Mouse (Mus musculus) lung, embryonic 14.5 days (tissue): ENCODE results near the gene Sema4a. TPM values are rescaled to one million over a fixed set of nuclear protein-coding genes. Genes with fewer than 3 reads are reported as not detected.

Source experiments
- ATAC-seq: fragments of 200-750 bp; cut with Nextera tagmentation; 2 replicates; pipeline ENCODE4 v1.8.0; 2017; ENCODE audit warnings: mild to moderate bottlenecking, moderate TSS enrichment, moderate library complexity; ENCODE audit not compliant: insufficient read depth
- DNase-seq: peaks from one replicate; pipeline ENCODE4 v3.0.0-alpha.2; 2015
- H3K27ac ChIP-seq: fragments of 300-500 bp; sonication (generic); 2 replicates; pipeline ENCODE4 v1.5.1; 2014; ENCODE audit warnings: low read depth, mild to moderate bottlenecking, moderate library complexity
- H3K27me3 ChIP-seq: fragments of 300-500 bp; sonication (generic); 2 replicates; pipeline ENCODE4 v1.6.1; 2014; ENCODE audit warnings: low read length, control low read depth; ENCODE audit not compliant: insufficient read depth
- H3K36me3 ChIP-seq: fragments of 300-500 bp; sonication (generic); 2 replicates; pipeline ENCODE4 v1.6.1; 2014; ENCODE audit warnings: control low read depth; ENCODE audit not compliant: insufficient read depth
- H3K4me1 ChIP-seq: fragments of 300-500 bp; sonication (generic); 2 replicates; pipeline ENCODE4 v1.6.1; 2014; ENCODE audit warnings: antibody characterized with exemption, control low read depth; ENCODE audit not compliant: insufficient read depth
- H3K4me2 ChIP-seq: fragments of 300-500 bp; sonication (generic); 2 replicates; pipeline ENCODE4 v1.6.1; 2014; ENCODE audit warnings: mild to moderate bottlenecking
- H3K4me3 ChIP-seq: fragments of 300-500 bp; sonication (generic); 2 replicates; pipeline ENCODE4 v1.5.1; 2014; ENCODE audit warnings: low read depth, low read length
- H3K9ac ChIP-seq: fragments of 300-500 bp; sonication (generic); 2 replicates; pipeline ENCODE4 v1.6.1; 2014
- H3K9me3 ChIP-seq: fragments of 300-500 bp; sonication (generic); 2 replicates; pipeline ENCODE4 v1.6.1; 2016; ENCODE audit warnings: low read depth, low read length, control low read depth
- CTCF ChIP-seq: IDR thresholded peaks from 2 replicates; pipeline ENCODE4 v1.5.1; 2016; ENCODE audit warnings: antibody characterized with exemption, low read depth
- WGBS: fragments of 180-500 bp; shearing (Covaris S2); extraction: QIAGEN DNeasy Blood & Tissue Kit; methylation state at CpG from one replicate; pipeline ENCODE4 v1.1.7; 2014; 5-methylcytosine and 5-hydroxymethylcytosine counted together
- polyA plus RNA-seq: library from polyadenylated mRNA; unstranded; fragments of >200 nt; fragmentation: Nextera tagmentation; extraction: Ambion mirVana; gene quantifications from 2 replicates; pipeline ENCODE4 v1.2.1, GENCODE M21; 2014

Sema4a gene
- polyA plus RNA-seq, 1 experiment from 2014 or later, result 2.8 TPM

DNA sequence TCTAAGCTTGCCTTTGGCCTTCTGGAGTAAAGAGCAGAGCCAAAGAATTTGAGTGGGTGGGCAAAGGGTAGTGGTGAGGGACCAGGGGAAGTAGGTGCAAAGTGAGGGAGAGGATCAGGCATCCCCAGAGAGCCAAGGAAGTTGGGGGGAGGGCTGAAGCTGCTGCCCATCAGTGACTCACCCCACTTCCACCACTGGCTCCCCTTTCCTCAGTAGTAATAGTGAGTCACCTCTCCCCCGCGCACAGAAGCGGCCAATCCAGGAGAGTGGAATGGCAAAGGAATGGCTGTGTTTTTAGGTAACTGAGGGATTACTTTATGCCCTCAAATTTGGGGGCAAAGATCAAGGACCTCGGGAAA, 42.5 kb upstream of the Sema4a start:
- ATAC-seq (peak; percentile 29; the same call in 1 of the 2 replicates), DNase-seq (no peak)
- Histone ChIP-seq H3K36me3 (0 out of 2 replicates have a peak, but pooled peaks cover 4% of the 10 kb centered on the region), H3K27me3 (no peaks in the 10 kb centered on the region), H3K27ac (peak overlapping the region; percentile 82; the same call in 1 of the 2 replicates), H3K4me3 (peak overlapping the region; percentile 76), H3K9ac (peak overlapping the region; percentile 75), H3K9me3 (no peaks in the 10 kb centered on the region), H3K4me1 (peaks cover 9% of the 10 kb centered on the region; the same call in 1 of the 2 replicates), H3K4me2 (peak overlapping the region; percentile 100)
- TF ChIP-seq CTCF, result no peak
- 35% methylated on average over 4 of the region's 4 CpGs for WGBS

DNA sequence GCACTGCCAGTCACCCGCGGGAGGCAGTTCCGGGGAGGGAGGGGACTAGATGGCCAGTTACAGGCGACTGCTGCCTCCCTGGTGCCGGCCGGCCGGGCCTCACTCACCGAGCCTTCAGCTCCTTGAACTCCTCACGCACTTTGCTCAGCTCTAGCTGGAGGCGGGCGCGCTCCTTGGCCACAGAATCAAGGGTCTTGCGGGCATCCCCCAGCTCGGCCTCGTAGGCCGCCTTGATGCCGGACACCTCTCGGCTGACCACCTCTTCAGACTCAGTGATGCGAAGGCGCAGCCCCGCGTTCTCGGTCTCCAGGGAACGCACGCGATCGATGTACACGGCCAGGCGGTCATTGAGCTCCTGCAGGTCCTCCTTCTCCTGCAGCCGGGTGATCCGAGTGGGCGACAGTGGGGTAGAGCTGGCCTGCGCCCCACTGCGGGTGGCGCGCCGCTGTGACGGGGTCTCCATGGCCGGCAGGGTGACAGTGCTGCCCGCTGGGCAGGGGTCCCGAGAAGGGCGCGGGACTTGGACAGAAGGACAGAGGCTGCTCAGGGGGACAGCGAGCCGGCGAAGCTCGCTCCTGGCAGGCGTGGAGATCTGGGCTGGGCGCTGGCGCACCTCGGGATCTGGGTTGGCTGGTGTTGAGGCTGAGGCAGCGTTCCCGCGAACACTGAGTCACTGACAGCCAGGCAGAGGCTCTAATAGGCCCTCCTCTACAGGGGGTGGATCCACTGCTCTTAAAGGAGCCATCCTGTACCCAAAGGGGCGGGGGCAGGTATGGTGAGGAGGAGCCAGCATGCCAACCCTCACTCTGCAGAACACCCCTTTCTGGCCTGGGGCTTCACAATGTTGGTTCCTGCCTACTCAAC, 41.9 kb upstream of the Sema4a start:
- 1% methylated on average over 55 of the region's 55 CpGs for WGBS
- H3K4me1 ChIP-seq, result peaks cover 9% of the 10 kb centered on the region; the same call in 1 of the 2 replicates
- ATAC-seq, result peak; percentile 95
- peak overlapping the region; percentile 82; the same call in 1 of the 2 replicates for H3K27ac ChIP-seq
- 0 out of 2 replicates have a peak, but pooled peaks cover 5% of the 10 kb centered on the region for H3K36me3 ChIP-seq
- H3K9ac ChIP-seq, result peak overlapping the region; percentile 75
- DNase-seq, result peak; percentile 88
- no peak for TF ChIP-seq CTCF
- peak overlapping the region; percentile 76 for H3K4me3 ChIP-seq
- peak overlapping the region; percentile 100 for H3K4me2 ChIP-seq
- H3K9me3 ChIP-seq, result no peaks in the 10 kb centered on the region
- no peaks in the 10 kb centered on the region for H3K27me3 ChIP-seq

DNA sequence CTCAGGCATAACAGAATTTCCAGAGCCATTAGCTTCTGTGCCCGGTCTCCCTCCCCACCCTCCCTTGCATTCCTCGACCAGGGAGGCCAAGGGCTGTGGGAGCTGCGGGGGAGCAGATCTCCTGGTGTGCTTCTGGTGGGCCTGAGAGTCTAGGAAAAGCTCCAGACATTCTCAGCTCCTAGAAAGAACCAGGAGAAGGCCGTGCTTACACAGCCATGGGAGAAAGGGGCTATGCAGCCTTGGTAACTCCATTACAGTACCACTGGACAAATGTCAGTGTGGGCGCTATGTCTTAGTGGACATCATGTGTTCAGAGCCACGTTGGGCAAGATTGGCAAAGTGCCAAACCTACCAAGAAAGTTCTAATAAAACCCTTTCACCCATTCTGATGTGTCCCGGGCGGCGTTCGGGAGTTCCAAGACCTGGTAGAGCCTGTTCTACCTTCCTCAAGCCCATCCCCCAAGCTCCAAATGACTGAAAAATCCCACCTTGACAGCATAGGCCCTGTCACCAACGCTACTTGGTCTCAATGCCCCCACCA, 41.1 kb upstream of the Sema4a start:
- Histone ChIP-seq H3K36me3 (0 out of 2 replicates have a peak, but pooled peaks cover 10% of the 10 kb centered on the region), H3K27ac (peak overlapping the region; percentile 82), H3K4me1 (peaks cover 9% of the 10 kb centered on the region; the same call in 1 of the 2 replicates), H3K9me3 (no peaks in the 10 kb centered on the region), H3K4me2 (peak overlapping the region; percentile 100), H3K4me3 (peak overlapping the region; percentile 76), H3K27me3 (no peaks in the 10 kb centered on the region), H3K9ac (peak overlapping the region; percentile 75)
- TF ChIP-seq CTCF, result no peak
- DNase-seq, result peak; percentile 67
- 12% methylated on average over 11 of the region's 11 CpGs for WGBS
- ATAC-seq, result no peak; the same call in 1 of the 2 replicates

DNA sequence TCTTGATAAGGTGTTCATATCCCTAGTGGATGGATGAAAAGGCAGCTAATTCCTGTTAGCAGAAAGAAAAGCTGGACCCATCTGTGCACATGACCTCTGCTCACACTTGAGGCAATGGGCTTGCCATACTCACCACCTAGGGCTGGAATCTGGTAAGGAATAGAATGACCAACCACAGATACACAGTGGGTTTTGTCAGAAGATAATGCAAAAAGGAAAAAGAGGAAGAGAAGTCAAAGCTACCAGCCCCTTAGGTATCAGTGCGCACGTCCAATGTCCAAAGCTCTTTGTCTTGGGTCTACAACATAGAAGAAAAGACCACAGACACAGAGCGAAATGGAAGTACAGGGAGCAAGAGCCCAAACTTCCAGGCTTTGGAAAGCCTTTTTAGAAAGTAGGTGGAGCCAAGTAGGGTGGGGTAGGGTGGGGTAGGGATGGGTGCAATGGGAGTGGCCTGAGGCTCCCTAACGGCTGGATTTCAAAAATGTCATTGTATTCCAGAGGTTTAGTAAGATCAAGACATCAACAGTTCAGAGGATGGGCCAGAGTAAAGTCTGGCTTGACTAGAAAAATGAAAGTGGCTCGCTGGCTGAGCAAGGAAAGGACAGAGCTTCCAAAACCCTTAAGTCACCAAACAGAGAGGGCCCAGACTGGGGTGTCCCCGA, 40.5 kb upstream of the Sema4a start:
- 52% methylated on average over 6 of the region's 6 CpGs for WGBS
- no peak for TF ChIP-seq CTCF
- Histone ChIP-seq H3K27me3 (no peaks in the 10 kb centered on the region), H3K27ac (peak overlapping the region; percentile 82), H3K9ac (peak overlapping the region; percentile 75), H3K4me2 (peak overlapping the region; percentile 100), H3K9me3 (no peaks in the 10 kb centered on the region), H3K4me1 (peaks cover 9% of the 10 kb centered on the region; the same call in 1 of the 2 replicates), H3K36me3 (0 out of 2 replicates have a peak, but pooled peaks cover 10% of the 10 kb centered on the region), H3K4me3 (peak overlapping the region; percentile 76)
- DNase-seq, result no peak
- no peak for ATAC-seq

DNA sequence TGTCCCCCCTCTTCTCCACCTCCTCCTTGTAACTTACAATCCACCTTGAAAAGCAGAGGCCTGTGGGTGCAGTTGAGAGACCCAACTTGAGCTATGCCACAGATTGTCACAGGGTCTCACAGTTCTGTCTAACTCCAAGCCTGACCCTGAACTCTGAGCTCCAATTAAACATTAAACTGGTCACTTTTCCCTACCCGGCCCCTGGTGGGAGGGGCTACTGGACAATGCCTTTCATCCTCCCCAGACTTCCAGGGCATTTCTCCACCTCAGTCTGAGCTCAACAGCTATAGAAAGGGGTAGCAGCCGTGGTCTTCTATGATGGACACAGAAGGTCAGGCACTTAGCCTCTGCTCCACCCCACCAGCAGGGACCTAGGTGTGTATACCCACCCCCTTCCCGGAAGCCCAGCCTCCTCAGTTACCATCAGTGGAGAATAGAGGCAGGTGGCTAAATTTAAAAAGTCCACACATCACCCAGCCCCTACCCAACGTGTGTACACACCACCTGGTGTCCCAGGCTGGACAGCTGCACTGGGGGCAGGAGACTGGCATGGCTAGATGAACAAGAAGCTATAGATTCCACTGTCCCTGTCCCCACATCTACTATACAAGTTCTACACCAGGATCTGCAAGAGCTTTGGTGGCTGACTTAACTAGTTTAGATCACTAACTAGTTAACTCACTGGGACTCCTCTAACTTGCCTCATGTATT, 39.8 kb upstream of the Sema4a start:
- WGBS, result 45% methylated on average over 4 of the region's 4 CpGs
- peak overlapping the region; percentile 76 for H3K4me3 ChIP-seq
- H3K4me1 ChIP-seq, result peaks cover 9% of the 10 kb centered on the region; the same call in 1 of the 2 replicates
- H3K9me3 ChIP-seq, result no peaks in the 10 kb centered on the region
- DNase-seq, result no peak
- 0 out of 2 replicates have a peak, but pooled peaks cover 10% of the 10 kb centered on the region for H3K36me3 ChIP-seq
- no peak overlapping the region for H3K27ac ChIP-seq
- no peaks in the 10 kb centered on the region for H3K27me3 ChIP-seq
- no peak for ATAC-seq
- H3K9ac ChIP-seq, result no peak overlapping the region
- no peak for TF ChIP-seq CTCF
- H3K4me2 ChIP-seq, result peak overlapping the region; percentile 100

DNA sequence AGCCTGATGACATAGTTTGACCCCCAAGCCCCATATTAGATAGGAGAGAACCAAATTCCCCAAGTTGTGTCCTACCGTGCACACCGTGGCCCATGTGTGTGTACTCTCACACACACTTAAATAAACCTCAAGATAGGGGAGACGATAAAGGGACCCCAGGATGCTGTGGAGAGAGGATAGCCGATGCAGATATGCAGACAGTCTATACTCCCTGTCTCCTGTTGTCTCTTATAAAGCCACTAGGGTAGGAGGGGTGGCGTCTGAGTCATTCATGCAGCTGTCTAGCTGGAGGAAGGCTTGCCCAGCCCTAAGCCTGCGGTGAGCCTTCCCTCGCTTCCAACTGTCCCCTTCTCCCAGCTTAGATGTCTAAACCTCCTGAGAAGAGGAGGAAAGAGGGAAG, 39.1 kb upstream of the Sema4a start:
- 0 out of 2 replicates have a peak, but pooled peaks cover 10% of the 10 kb centered on the region for H3K36me3 ChIP-seq
- ATAC-seq (no peak), DNase-seq (no peak)
- no peak overlapping the region for H3K4me2 ChIP-seq
- H3K9me3 ChIP-seq, result no peaks in the 10 kb centered on the region
- H3K27me3 ChIP-seq, result no peaks in the 10 kb centered on the region
- 80% methylated on average over 7 of the region's 7 CpGs for WGBS
- no peak overlapping the region for H3K4me3 ChIP-seq
- no peak for TF ChIP-seq CTCF
- no peak overlapping the region for H3K9ac ChIP-seq
- H3K4me1 ChIP-seq, result peaks cover 13% of the 10 kb centered on the region
- no peak overlapping the region for H3K27ac ChIP-seq
